Mouse (Mus musculus) thymus, adult 2 months (tissue): ENCODE results near the gene Tusc2.

ENCODE experiments used
- CTCF ChIP-seq: fragments of 200-500 bp; IDR thresholded peaks from 2 replicates; pipeline ENCODE4 v1.5.1; 2012; ENCODE audit warnings: mild to moderate bottlenecking, control low read depth, low read length, moderate library complexity, borderline replicate concordance; ENCODE audit not compliant: control insufficient read depth, poor library complexity, insufficient read depth; ENCODE audit errors: extremely low read depth
- POLR2A ChIP-seq: fragments of 200-500 bp; IDR thresholded peaks from 2 replicates; pipeline ENCODE4 v1.6.1; 2012; ENCODE audit warnings: mild to moderate bottlenecking, low read length, control low read depth, moderate library complexity; ENCODE audit not compliant: control insufficient read depth, poor library complexity, insufficient read depth; ENCODE audit errors: extremely low read depth

DNA sequence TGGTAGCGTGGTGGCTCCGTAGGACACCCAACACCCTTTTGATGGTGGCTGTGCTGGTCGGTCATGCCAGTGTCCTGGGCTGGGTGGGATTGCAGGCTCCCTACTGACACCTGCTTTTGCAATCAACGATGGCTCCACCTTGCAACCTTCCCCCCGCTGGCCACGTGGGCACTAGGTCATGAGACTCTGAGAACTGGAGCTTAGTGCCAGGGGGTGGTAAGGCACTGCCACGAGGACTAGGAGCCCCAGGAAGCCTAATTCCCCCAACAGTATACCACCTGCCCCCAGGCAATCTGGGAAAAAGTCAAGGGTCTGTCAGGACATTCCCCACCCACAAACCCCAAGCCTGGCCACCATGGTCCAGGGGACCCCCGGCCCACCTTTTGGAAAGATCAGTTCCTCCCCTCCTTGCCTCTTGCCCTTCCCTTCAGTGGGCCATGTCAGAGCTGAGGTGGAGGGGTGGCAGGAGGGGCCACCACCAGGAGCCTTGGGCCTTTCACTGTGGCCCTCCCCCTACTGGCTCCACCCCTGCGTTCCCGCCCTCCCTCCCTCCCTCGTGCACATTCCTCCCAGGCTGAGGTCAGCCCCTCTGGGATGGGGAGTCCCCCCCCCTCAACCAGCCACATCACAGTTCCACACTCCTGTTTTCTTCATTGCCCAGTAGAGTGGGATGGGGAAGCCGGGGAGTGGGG lies 45.8 kb downstream of the Tusc2 start, which contains the start of gene Sema3b:
- TF ChIP-seq POLR2A (no peak), CTCF (no peak)
